Mouse (Mus musculus) liver, embryonic 15.5 days (tissue): ENCODE results near the gene Epc2. TPM values are rescaled to one million over a fixed set of nuclear protein-coding genes. Genes with fewer than 3 reads are reported as not detected.

Experiments used
- ATAC-seq: fragments of 200-750 bp; cut with Nextera tagmentation; 2 replicates; pipeline ENCODE4 v1.8.0; 2017; ENCODE audit warnings: moderate number of reproducible peaks, mild to moderate bottlenecking, moderate library complexity; ENCODE audit not compliant: insufficient read depth
- H3K27ac ChIP-seq: fragments of 300-500 bp; sonication (generic); replicated peaks from 2 replicates; pipeline ENCODE4 v1.5.1; 2015; ENCODE audit warnings: mild to moderate bottlenecking, inconsistent platforms
- H3K27me3 ChIP-seq: fragments of 300-500 bp; sonication (generic); 2 replicates; pipeline ENCODE4 v1.6.1; 2015; ENCODE audit warnings: mild to moderate bottlenecking, inconsistent platforms
- H3K36me3 ChIP-seq: fragments of 300-500 bp; sonication (generic); replicated peaks from 2 replicates; pipeline ENCODE4 v1.6.1; 2015; ENCODE audit warnings: moderate library complexity, mild to moderate bottlenecking, inconsistent platforms
- H3K4me1 ChIP-seq: fragments of 300-500 bp; sonication (generic); replicated peaks from 2 replicates; pipeline ENCODE4 v1.6.1; 2015; ENCODE audit warnings: inconsistent platforms
- H3K4me2 ChIP-seq: fragments of 300-500 bp; sonication (generic); 2 replicates; pipeline ENCODE4 v1.6.1; 2015; ENCODE audit warnings: moderate library complexity, mild to moderate bottlenecking, inconsistent platforms
- H3K4me3 ChIP-seq: fragments of 300-500 bp; sonication (generic); replicated peaks from 2 replicates; pipeline ENCODE4 v1.5.1; 2015; ENCODE audit warnings: mild to moderate bottlenecking, inconsistent platforms
- H3K9ac ChIP-seq: fragments of 300-500 bp; sonication (generic); 2 replicates; pipeline ENCODE4 v1.6.1; 2015; ENCODE audit warnings: moderate library complexity, mild to moderate bottlenecking, inconsistent platforms
- H3K9me3 ChIP-seq: fragments of 300-500 bp; sonication (generic); replicated peaks from 2 replicates; pipeline ENCODE4 v1.6.1; 2016; ENCODE audit warnings: inconsistent platforms
- WGBS: fragments of 180-500 bp; shearing (Covaris S2); methylation state at CpG from one replicate; pipeline ENCODE4 v1.1.7; 2015; ENCODE audit warnings: mixed read lengths; ENCODE audit not compliant: insufficient replicate concordance; 5-methylcytosine and 5-hydroxymethylcytosine counted together
- polyA plus RNA-seq: library from polyadenylated mRNA; unstranded; fragments of >200 nt; fragmentation: Nextera tagmentation; extraction: Ambion mirVana; gene quantifications from 2 replicates; pipeline ENCODE4 v1.2.1, GENCODE M21; 2015

Gene Epc2
- polyA plus RNA-seq, 1 experiment from 2014 or later = 2.0 TPM

GRCm38 (mm10) chr2:49570778-49571101 lies 119.5 kb downstream of the Epc2 start:
- H3K4me1 ChIP-seq = no peaks in the 10 kb centered on the region
- H3K36me3 ChIP-seq = no peaks in the 10 kb centered on the region
- no peak overlapping the region for H3K4me2 ChIP-seq
- WGBS = 42% methylated on average over 6 of the region's 6 CpGs
- no peak overlapping the region for H3K9ac ChIP-seq
- no peaks in the 10 kb centered on the region for H3K27me3 ChIP-seq
- no peak for ATAC-seq
- no peaks in the 10 kb centered on the region for H3K9me3 ChIP-seq
- H3K27ac ChIP-seq = no peak overlapping the region
- no peak overlapping the region for H3K4me3 ChIP-seq

GRCm38 (mm10) chr2:49571159-49571920 lies 120.1 kb downstream of the Epc2 start:
- no peak overlapping the region for H3K27ac ChIP-seq
- no peaks in the 10 kb centered on the region for H3K36me3 ChIP-seq
- H3K4me2 ChIP-seq = no peak overlapping the region
- H3K9ac ChIP-seq = no peak overlapping the region
- WGBS = 55% methylated on average over 11 of the region's 11 CpGs
- H3K27me3 ChIP-seq = no peaks in the 10 kb centered on the region
- no peaks in the 10 kb centered on the region for H3K9me3 ChIP-seq
- no peak overlapping the region for H3K4me3 ChIP-seq
- ATAC-seq = no peak
- H3K4me1 ChIP-seq = no peaks in the 10 kb centered on the region

- no peak overlapping the region for H3K9ac ChIP-seq
These were observed 120.9 kb downstream of the Epc2 start for GRCm38 (mm10) chr2:49572111-49572642.

GRCm38 (mm10) chr2:49572684-49573083 lies 121.4 kb downstream of the Epc2 start:
- no peak overlapping the region for H3K4me3 ChIP-seq
- H3K4me2 ChIP-seq = no peak overlapping the region
- no peaks in the 10 kb centered on the region for H3K36me3 ChIP-seq
- H3K27ac ChIP-seq = no peak overlapping the region
- no peaks in the 10 kb centered on the region for H3K4me1 ChIP-seq
- 70% methylated on average over 9 of the region's 9 CpGs for whole genome bisulfite sequencing
- no peaks in the 10 kb centered on the region for H3K9me3 ChIP-seq
- no peak overlapping the region for H3K9ac ChIP-seq
- H3K27me3 ChIP-seq = no peaks in the 10 kb centered on the region
- no peak for ATAC-seq

More at GRCm38 (mm10) chr2:49572111-49572642, 120.9 kb downstream of the Epc2 start:
- no peaks in the 10 kb centered on the region for H3K27me3 ChIP-seq
- no peak overlapping the region for H3K4me3 ChIP-seq
- no peaks in the 10 kb centered on the region for H3K9me3 ChIP-seq
- no peaks in the 10 kb centered on the region for H3K36me3 ChIP-seq
- ATAC-seq = no peak
- WGBS = 74% methylated on average over 12 of the region's 12 CpGs
- H3K27ac ChIP-seq = no peak overlapping the region
- no peaks in the 10 kb centered on the region for H3K4me1 ChIP-seq
- no peak overlapping the region for H3K4me2 ChIP-seq

GRCm38 (mm10) chr2:49573282-49573681 lies 122.0 kb downstream of the Epc2 start:
- H3K27ac ChIP-seq = no peak overlapping the region
- ATAC-seq = no peak
- no peaks in the 10 kb centered on the region for H3K27me3 ChIP-seq
- WGBS = 70% methylated on average over 3 of the region's 3 CpGs
- H3K9ac ChIP-seq = no peak overlapping the region
- H3K4me1 ChIP-seq = no peaks in the 10 kb centered on the region
- H3K4me2 ChIP-seq = no peak overlapping the region
- no peak overlapping the region for H3K4me3 ChIP-seq
- no peaks in the 10 kb centered on the region for H3K9me3 ChIP-seq
- no peaks in the 10 kb centered on the region for H3K36me3 ChIP-seq

GRCm38 (mm10) chr2:49580585-49580984 lies 129.3 kb downstream of the Epc2 start:
- Histone ChIP-seq H3K4me1 (no peaks in the 10 kb centered on the region), H3K27me3 (no peaks in the 10 kb centered on the region), H3K27ac (no peak overlapping the region), H3K4me3 (no peak overlapping the region), H3K36me3 (no peaks in the 10 kb centered on the region), H3K9ac (no peak overlapping the region), H3K4me2 (no peak overlapping the region), H3K9me3 (no peaks in the 10 kb centered on the region)
- ATAC-seq = no peak
- whole genome bisulfite sequencing = 54% methylated on average over 3 of the region's 3 CpGs

GRCm38 (mm10) chr2:49582546-49582945 lies 131.3 kb downstream of the Epc2 start:
- no peaks in the 10 kb centered on the region for H3K9me3 ChIP-seq
- no peak overlapping the region for H3K27ac ChIP-seq
- H3K4me2 ChIP-seq = no peak overlapping the region
- 59% methylated on average over 5 of the region's 5 CpGs for WGBS
- ATAC-seq = no peak
- H3K27me3 ChIP-seq = no peaks in the 10 kb centered on the region
- no peak overlapping the region for H3K9ac ChIP-seq
- no peaks in the 10 kb centered on the region for H3K4me1 ChIP-seq
- H3K4me3 ChIP-seq = no peak overlapping the region
- no peaks in the 10 kb centered on the region for H3K36me3 ChIP-seq

GRCm38 (mm10) chr2:49583311-49583710 lies 132.0 kb downstream of the Epc2 start:
- H3K4me1 ChIP-seq = no peaks in the 10 kb centered on the region
- no peaks in the 10 kb centered on the region for H3K27me3 ChIP-seq
- H3K27ac ChIP-seq = no peak overlapping the region
- no peak overlapping the region for H3K9ac ChIP-seq
- H3K36me3 ChIP-seq = no peaks in the 10 kb centered on the region
- H3K4me3 ChIP-seq = no peak overlapping the region
- ATAC-seq = no peak
- no peak overlapping the region for H3K4me2 ChIP-seq
- H3K9me3 ChIP-seq = no peaks in the 10 kb centered on the region
- 86% methylated on average over 2 of the region's 2 CpGs for WGBS

- Histone ChIP-seq H3K9ac (no peak overlapping the region), H3K36me3 (no peaks in the 10 kb centered on the region), H3K9me3 (no peaks in the 10 kb centered on the region), H3K27me3 (no peaks in the 10 kb centered on the region), H3K4me1 (no peaks in the 10 kb centered on the region), H3K4me2 (no peak overlapping the region), H3K27ac (no peak overlapping the region), H3K4me3 (no peak overlapping the region)
- no peak for ATAC-seq
- 54% methylated on average over 5 of the region's 5 CpGs for WGBS
These were observed 139.2 kb downstream of the Epc2 start for GRCm38 (mm10) chr2:49590450-49590849.

GRCm38 (mm10) chr2:49592926-49593325 lies 141.6 kb downstream of the Epc2 start:
- no peak for ATAC-seq
- H3K9ac ChIP-seq = no peak overlapping the region

GRCm38 (mm10) chr2:49594886-49595285 lies 143.6 kb downstream of the Epc2 start:
- Histone ChIP-seq H3K36me3 (no peaks in the 10 kb centered on the region), H3K4me1 (no peaks in the 10 kb centered on the region), H3K27ac (no peak overlapping the region), H3K4me2 (no peak overlapping the region), H3K9ac (no peak overlapping the region), H3K4me3 (no peak overlapping the region), H3K9me3 (no peaks in the 10 kb centered on the region), H3K27me3 (no peaks in the 10 kb centered on the region)
- 77% methylated on average over 7 of the region's 7 CpGs for WGBS
- ATAC-seq = no peak

More at GRCm38 (mm10) chr2:49592926-49593325, 141.6 kb downstream of the Epc2 start:
- Histone ChIP-seq H3K9me3 (no peaks in the 10 kb centered on the region), H3K4me1 (no peaks in the 10 kb centered on the region), H3K36me3 (no peaks in the 10 kb centered on the region), H3K27me3 (no peaks in the 10 kb centered on the region), H3K4me3 (no peak overlapping the region), H3K4me2 (no peak overlapping the region), H3K27ac (no peak overlapping the region)

- Histone ChIP-seq H3K27ac (no peak overlapping the region), H3K27me3 (no peaks in the 10 kb centered on the region), H3K4me2 (no peak overlapping the region), H3K9ac (no peak overlapping the region), H3K4me1 (no peaks in the 10 kb centered on the region), H3K36me3 (no peaks in the 10 kb centered on the region), H3K9me3 (no peaks in the 10 kb centered on the region), H3K4me3 (no peak overlapping the region)
- ATAC-seq = no peak
- 62% methylated on average over 3 of the region's 3 CpGs for WGBS
These were observed 145.0 kb downstream of the Epc2 start for GRCm38 (mm10) chr2:49596318-49596717.
